8 mouse cellular contexts compared by ENCODE assay signal in the genomic region with DNA sequence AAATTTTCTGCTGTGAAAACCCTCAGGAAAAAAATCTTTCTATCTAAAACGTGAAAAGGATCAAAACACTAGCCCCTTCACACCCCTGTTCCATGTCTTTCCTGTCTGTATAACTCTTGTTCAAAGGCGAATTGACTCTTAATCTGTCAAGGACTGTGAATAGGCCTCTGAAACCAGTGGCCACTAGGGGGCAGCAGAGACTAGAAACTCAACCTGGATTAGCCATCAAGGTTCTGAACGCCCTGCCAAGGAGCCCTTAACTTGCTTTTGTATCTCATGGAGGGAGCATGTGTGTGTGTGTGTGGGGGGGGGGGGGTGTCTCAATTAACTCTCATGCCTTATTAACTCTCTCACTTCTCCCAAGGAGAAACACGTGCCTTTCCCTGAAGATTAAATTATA. TPM values are rescaled to one million over a fixed set of nuclear protein-coding genes. Genes with fewer than 3 reads are reported as not detected.
A peak's percentile ranks its signal among the peaks of the same experiment; 100 is the strongest.
DNase-seq lines count a peak whose midpoint lies in the region; ATAC-seq and TF ChIP-seq lines count a peak whose summit lies in the region.

No protein-coding gene starts in this region.

- 9% methylated on average over 4 of the region's 4 CpGs for WGBS in heart, embryonic 12.5 days
- 12% methylated on average over 4 of the region's 4 CpGs for WGBS in embryonic facial prominence, embryonic 10.5 days
- WGBS in heart, postnatal 0 days: 4% methylated on average over 4 of the region's 4 CpGs
- 2% methylated on average over 4 of the region's 4 CpGs for WGBS in midbrain, postnatal 0 days

- no peak overlapping the region for H3K9ac ChIP-seq in heart, embryonic 12.5 days
- no peak overlapping the region for H3K9ac ChIP-seq in heart, postnatal 0 days (replicated peaks; ENCODE audit: low read depth, low read length)
- no peak overlapping the region for H3K9ac ChIP-seq in midbrain, postnatal 0 days (replicated peaks; ENCODE audit: low read length, poor library complexity, severe bottlenecking)

- no peak overlapping the region for H3K4me2 ChIP-seq in heart, embryonic 12.5 days
- H3K4me2 ChIP-seq in heart, postnatal 0 days (ENCODE audit: low read depth, low read length): no peak overlapping the region
- no peak overlapping the region for H3K4me2 ChIP-seq in midbrain, postnatal 0 days (ENCODE audit: low read depth, low read length, poor library complexity, severe bottlenecking)

- H3K4me3 ChIP-seq in heart, embryonic 12.5 days: no peak overlapping the region
- no peak overlapping the region for H3K4me3 ChIP-seq in embryonic facial prominence, embryonic 10.5 days
- H3K4me3 ChIP-seq in heart, postnatal 0 days (ENCODE audit: low read depth, low read length): no peak overlapping the region
- no peak overlapping the region for H3K4me3 ChIP-seq in midbrain, postnatal 0 days (ENCODE audit: low read depth, low read length)

- no peak for ATAC-seq in heart, embryonic 12.5 days (ENCODE audit: insufficient number of reproducible peaks, low FRiP score)
- ATAC-seq in heart, postnatal 0 days (ENCODE audit: insufficient read depth, low read depth): no peak
- ATAC-seq in midbrain, postnatal 0 days (ENCODE audit: low FRiP score): peak; percentile 45; the same call in 1 of the 2 replicates

- peaks cover 40% of the 10 kb centered on the region for H3K27me3 ChIP-seq in heart, embryonic 12.5 days (replicated peaks)
- H3K27me3 ChIP-seq in embryonic facial prominence, embryonic 10.5 days (replicated peaks; ENCODE audit: low read depth, poor library complexity, severe bottlenecking): peaks cover 42% of the 10 kb centered on the region
- H3K27me3 ChIP-seq in heart, postnatal 0 days (ENCODE audit: control insufficient read depth, insufficient read depth, low read length): peaks cover 41% of the 10 kb centered on the region
- H3K27me3 ChIP-seq in midbrain, postnatal 0 days (ENCODE audit: insufficient read depth, low read length): 0 out of 2 replicates have a peak, but pooled peaks cover 6% of the 10 kb centered on the region

- H3K9me3 ChIP-seq in heart, embryonic 12.5 days (replicated peaks): no peaks in the 10 kb centered on the region
- no peaks in the 10 kb centered on the region for H3K9me3 ChIP-seq in embryonic facial prominence, embryonic 10.5 days
- H3K9me3 ChIP-seq in heart, postnatal 0 days (replicated peaks; ENCODE audit: control insufficient read depth, low read length): no peaks in the 10 kb centered on the region
- no peaks in the 10 kb centered on the region for H3K9me3 ChIP-seq in midbrain, postnatal 0 days (ENCODE audit: low read length)

- H3K36me3 ChIP-seq in heart, embryonic 12.5 days: no peaks in the 10 kb centered on the region
- H3K36me3 ChIP-seq in embryonic facial prominence, embryonic 10.5 days (replicated peaks): no peaks in the 10 kb centered on the region
- no peaks in the 10 kb centered on the region for H3K36me3 ChIP-seq in heart, postnatal 0 days (replicated peaks; ENCODE audit: control insufficient read depth, insufficient read depth, low read length)
- H3K36me3 ChIP-seq in midbrain, postnatal 0 days (ENCODE audit: insufficient read depth, low read length): no peaks in the 10 kb centered on the region

- H3K27ac ChIP-seq in heart, embryonic 12.5 days (ENCODE audit: poor library complexity, severe bottlenecking): no peak overlapping the region
- H3K27ac ChIP-seq in embryonic facial prominence, embryonic 10.5 days (replicated peaks): no peak overlapping the region
- no peak overlapping the region for H3K27ac ChIP-seq in heart, postnatal 0 days (ENCODE audit: low read depth)
- H3K27ac ChIP-seq in midbrain, postnatal 0 days (ENCODE audit: low read depth, low read length): no peak overlapping the region

- TF ChIP-seq CTCF in heart, postnatal 0 days (IDR thresholded peaks at IDR 0.05; ENCODE audit: low read depth): peak; percentile 82
- peak; percentile 94 for TF ChIP-seq CTCF in midbrain, postnatal 0 days (IDR thresholded peaks at IDR 0.05)

- peaks cover 12% of the 10 kb centered on the region for H3K4me1 ChIP-seq in heart, embryonic 12.5 days (replicated peaks)
- H3K4me1 ChIP-seq in embryonic facial prominence, embryonic 10.5 days: peaks cover 22% of the 10 kb centered on the region
- peaks cover 7% of the 10 kb centered on the region; the same call in 1 of the 2 replicates for H3K4me1 ChIP-seq in heart, postnatal 0 days (ENCODE audit: control insufficient read depth, insufficient read depth)
- no peaks in the 10 kb centered on the region for H3K4me1 ChIP-seq in midbrain, postnatal 0 days (ENCODE audit: insufficient read depth, low read length)

- no peak for TF ChIP-seq EP300 in heart, postnatal 0 days (IDR thresholded peaks at IDR 0.05; ENCODE audit: low read depth)

- peak; percentile 87 for DNase-seq in heart, adult 11 months
- peak; percentile 76 to 84 for DNase-seq in adrenal gland, postnatal 36 days
- DNase-seq in embryonic facial prominence, embryonic 10.5 days (ENCODE audit: low spot score): peak; percentile 86
- peak; percentile 57 for DNase-seq in heart, postnatal 0 days (ENCODE audit: low spot score)
- peak; percentile 79 for DNase-seq in left cerebral cortex, adult 11 months (ENCODE audit: low spot score)
- DNase-seq in midbrain, postnatal 0 days (ENCODE audit: low spot score): peak; percentile 94
- peak; percentile 63 for DNase-seq in telencephalon, adult 2 months (ENCODE audit: low read depth, low spot score)

RNA-seq across cellular contexts. Expression of gene Alk, which starts 1.8 kb away (rescaled TPM):
- 0.43 and 0.50 TPM in 2 replicates for polyA plus RNA-seq in heart, embryonic 12.5 days (2016; fragmentation: Nextera tagmentation; extraction: Ambion mirVana)
- total RNA-seq in adrenal gland, postnatal 36 days (2021): not detected
- polyA plus RNA-seq in embryonic facial prominence, embryonic 10.5 days (2016; fragmentation: Nextera tagmentation; extraction: Ambion mirVana): 0.23 and 0.40 TPM in 2 replicates
- total RNA-seq in heart, postnatal 0 days (2014; rRNA removed; ENCODE audit: low replicate concordance): 0.15 TPM in 1 of 2 replicates, not detected in the other
- 0.04 and 0.05 TPM in 2 replicates for polyA plus RNA-seq in heart, postnatal 0 days (2015; fragmentation: Nextera tagmentation; extraction: Ambion mirVana)
- 17.6 and 33.0 TPM in 2 replicates for total RNA-seq in midbrain, postnatal 0 days (2014; rRNA removed)
- polyA plus RNA-seq in midbrain, postnatal 0 days (2015; fragmentation: Nextera tagmentation; extraction: Ambion mirVana): 3.6 and 5.2 TPM in 2 replicates
